Mouse (Mus musculus): ENCODE results near the gene Krtap31-1. TPM values are rescaled to one million over a fixed set of nuclear protein-coding genes. Genes with fewer than 3 reads are reported as not detected.
"Not testable (repeated sequence)": the region's sequence is repeated elsewhere in the genome, so short reads cannot be mapped to it uniquely, and the experiment has no call there.

Krtap31-1 gene
- polyA plus RNA-seq (2012; rRNA removed): not detected in 2 replicates

DNA sequence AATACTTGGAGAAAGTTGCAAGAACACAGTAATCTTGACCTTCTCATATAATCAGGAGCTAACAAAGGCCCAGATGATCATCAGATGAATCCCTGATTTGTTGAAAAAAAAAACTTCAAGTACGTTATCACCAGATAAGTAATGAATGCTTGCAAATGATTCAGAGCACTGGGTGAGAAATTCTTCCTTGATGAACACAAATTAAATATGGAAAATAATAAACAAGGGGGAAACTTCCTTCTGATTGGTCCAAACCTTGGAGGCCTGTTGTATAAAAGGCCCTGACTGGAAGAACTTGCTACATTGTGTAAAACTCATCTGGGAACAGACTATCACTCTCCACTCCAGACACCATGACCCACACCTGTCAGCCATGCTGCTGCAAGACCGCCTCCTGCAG lies at the start of gene Krtap31-1:
Gene Krtap31-1 (plus strand): TSS at position 301 of the 400 bp plus-strand sequence.
- no peak for DNase-seq
- Histone ChIP-seq H3K4me1 (ENCODE audit: control insufficient read depth, insufficient read depth, low read length) (no peaks in the 10 kb centered on the region), H3K27ac (ENCODE audit: insufficient read depth, low read length) (no peak within 1 kb of the TSS), H3K27me3 (ENCODE audit: control insufficient read depth, insufficient read depth, low read length) (no peaks in the 10 kb centered on the region), H3K4me3 (replicated peaks; ENCODE audit: insufficient read depth, low read depth, low read length) (no peak within 1 kb of the TSS)
- TF ChIP-seq POLR2A (IDR thresholded peaks at IDR 0.05; ENCODE audit: borderline replicate concordance, insufficient read depth, low read length) (no peak), CTCF (IDR thresholded peaks at IDR 0.05; ENCODE audit: borderline replicate concordance, insufficient read depth, low read depth, low read length) (no peak)
- 90% methylated on average over 2 of the region's 2 CpGs for WGBS

DNA sequence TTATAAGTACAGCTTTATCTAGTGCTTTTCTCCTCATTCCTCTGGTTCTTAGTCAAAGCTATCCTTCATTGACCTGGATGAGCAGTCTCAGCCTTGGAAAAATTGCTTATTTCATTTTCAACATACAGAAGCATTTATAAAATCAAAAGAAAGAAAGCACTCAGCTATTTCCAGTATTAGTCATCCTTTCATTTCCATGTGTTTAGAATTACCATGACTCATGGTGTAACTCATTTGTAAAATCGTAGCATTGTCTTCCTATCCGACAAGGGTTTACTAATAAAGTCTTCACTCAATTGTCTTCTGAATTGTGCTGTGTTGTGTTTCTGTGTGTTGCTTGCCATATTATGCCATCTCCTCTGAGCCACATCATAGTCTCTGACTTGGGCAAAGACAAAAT lies 49.0 kb upstream of the Krtap31-1 start:
- DNase-seq: no peak
- Histone ChIP-seq H3K4me1 (ENCODE audit: control insufficient read depth, insufficient read depth, low read length) (no peaks in the 10 kb centered on the region), H3K27me3 (ENCODE audit: control insufficient read depth, insufficient read depth, low read length) (no peaks in the 10 kb centered on the region), H3K4me3 (replicated peaks; ENCODE audit: insufficient read depth, low read depth, low read length) (no peak overlapping the region), H3K27ac (ENCODE audit: insufficient read depth, low read length) (no peak overlapping the region)
- TF ChIP-seq CTCF (IDR thresholded peaks at IDR 0.05; ENCODE audit: borderline replicate concordance, insufficient read depth, low read depth, low read length) (no peak), POLR2A (IDR thresholded peaks at IDR 0.05; ENCODE audit: borderline replicate concordance, insufficient read depth, low read length) (no peak)
- WGBS: 81% methylated on average over 2 of the region's 2 CpGs

DNA sequence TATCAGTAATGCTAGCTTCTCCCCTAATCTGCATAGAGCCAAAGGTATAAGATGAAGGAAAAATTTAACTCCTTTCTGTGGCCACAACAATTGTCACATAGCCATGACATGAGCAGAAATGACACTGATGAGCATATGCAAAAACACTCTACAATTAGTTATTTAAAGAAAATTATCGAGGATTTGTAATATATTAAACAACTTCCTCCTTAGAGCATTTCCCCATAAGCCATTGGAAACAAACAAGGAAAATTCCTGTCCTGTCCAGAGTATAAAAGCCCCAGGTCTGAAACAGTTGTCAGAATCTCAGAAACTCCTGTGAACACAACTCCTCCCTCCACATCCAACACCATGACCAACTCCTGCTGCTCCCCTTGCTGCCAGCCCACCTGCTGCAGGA lies 43.5 kb upstream of the Krtap31-1 start, which contains the start of gene Gm11559:
Gene Gm11559 (plus strand): TSS at position 301 of the 400 bp plus-strand sequence.
- not testable (repeated sequence) for H3K4me1 ChIP-seq (ENCODE audit: control insufficient read depth, insufficient read depth, low read length); H3K4me3 ChIP-seq (replicated peaks; ENCODE audit: insufficient read depth, low read depth, low read length); DNase-seq; H3K27me3 ChIP-seq (ENCODE audit: control insufficient read depth, insufficient read depth, low read length); H3K27ac ChIP-seq (ENCODE audit: insufficient read depth, low read length)
- 53% methylated on average over 1 of the region's 1 CpGs for WGBS

DNA sequence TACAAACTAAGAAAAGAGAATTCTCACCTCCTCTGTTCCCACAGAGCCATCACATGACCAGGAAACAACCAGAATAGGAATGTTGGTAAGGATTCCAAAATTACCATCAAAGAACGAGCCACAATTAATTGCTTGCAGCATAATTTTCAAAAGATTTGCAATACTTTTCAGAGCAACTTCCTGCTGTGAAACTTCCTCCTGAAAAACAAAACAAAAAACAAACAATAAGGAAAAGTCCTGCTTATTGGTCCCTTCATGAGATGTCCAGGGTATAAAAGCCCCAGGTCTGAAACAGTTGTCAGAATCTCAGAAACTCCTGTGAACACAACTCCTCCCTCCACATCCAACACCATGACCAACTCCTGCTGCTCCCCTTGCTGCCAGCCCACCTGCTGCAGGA lies 34.6 kb upstream of the Krtap31-1 start, which contains the start of gene Krtap9-1:
Gene Krtap9-1 (plus strand): TSS at position 301 of the 400 bp plus-strand sequence.
- H3K4me1 ChIP-seq (ENCODE audit: control insufficient read depth, insufficient read depth, low read length); DNase-seq; H3K4me3 ChIP-seq (replicated peaks; ENCODE audit: insufficient read depth, low read depth, low read length); H3K27me3 ChIP-seq (ENCODE audit: control insufficient read depth, insufficient read depth, low read length); H3K27ac ChIP-seq (ENCODE audit: insufficient read depth, low read length): not testable (repeated sequence)
- 59% methylated on average over 1 of the region's 1 CpGs for WGBS

DNA sequence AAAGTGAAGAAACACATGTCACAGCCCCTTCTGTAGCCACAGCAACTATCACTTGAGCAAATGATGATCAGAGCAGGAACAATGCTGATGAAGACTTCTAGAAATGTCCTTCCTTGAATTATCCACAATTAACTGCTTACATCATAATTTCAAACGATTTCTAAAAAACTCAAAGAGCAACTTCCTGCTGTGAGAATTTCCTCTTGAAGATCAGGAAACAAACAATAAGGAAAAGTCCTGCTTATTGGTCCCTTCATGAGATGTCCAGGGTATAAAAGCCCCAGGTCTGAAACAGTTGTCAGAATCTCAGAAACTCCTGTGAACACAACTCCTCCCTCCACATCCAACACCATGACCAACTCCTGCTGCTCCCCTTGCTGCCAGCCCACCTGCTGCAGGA lies 28.8 kb upstream of the Krtap31-1 start, which contains the start of gene Gm11567:
Gene Gm11567 (plus strand): TSS at position 301 of the 400 bp plus-strand sequence.
- 37% methylated on average over 1 of the region's 1 CpGs for WGBS
- not testable (repeated sequence) for H3K27ac ChIP-seq (ENCODE audit: insufficient read depth, low read length); H3K27me3 ChIP-seq (ENCODE audit: control insufficient read depth, insufficient read depth, low read length); H3K4me1 ChIP-seq (ENCODE audit: control insufficient read depth, insufficient read depth, low read length); H3K4me3 ChIP-seq (replicated peaks; ENCODE audit: insufficient read depth, low read depth, low read length); DNase-seq

DNA sequence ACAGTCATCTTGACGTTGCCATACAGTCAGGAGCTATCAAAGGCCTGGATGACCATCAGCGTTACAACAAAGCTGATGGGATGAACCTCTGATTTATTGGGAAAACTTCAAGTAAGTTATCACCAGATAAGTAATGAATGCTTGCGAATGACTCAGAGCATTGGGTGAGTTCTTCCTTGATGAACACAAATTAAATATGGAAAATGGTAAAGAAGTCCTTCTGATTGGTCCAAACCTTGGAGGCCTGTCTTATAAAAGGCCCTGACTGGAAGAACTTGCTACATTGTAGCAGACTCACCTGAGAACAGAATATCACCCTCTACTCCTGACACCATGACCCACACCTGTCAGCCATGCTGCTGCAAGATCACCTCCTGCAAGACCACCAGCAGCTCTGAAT lies 6.7 kb downstream of the Krtap31-1 start, which contains the start of gene Gm11565:
Gene Gm11565 (plus strand): TSS at position 301 of the 400 bp plus-strand sequence.
- H3K27ac ChIP-seq (ENCODE audit: insufficient read depth, low read length): no peak within 1 kb of the TSS
- H3K4me3 ChIP-seq (replicated peaks; ENCODE audit: insufficient read depth, low read depth, low read length): no peak within 1 kb of the TSS
- no peaks in the 10 kb centered on the region for H3K27me3 ChIP-seq (ENCODE audit: control insufficient read depth, insufficient read depth, low read length)
- TF ChIP-seq POLR2A (IDR thresholded peaks at IDR 0.05; ENCODE audit: borderline replicate concordance, insufficient read depth, low read length) (no peak), CTCF (IDR thresholded peaks at IDR 0.05; ENCODE audit: borderline replicate concordance, insufficient read depth, low read depth, low read length) (no peak)
- no peak for DNase-seq
- H3K4me1 ChIP-seq (ENCODE audit: control insufficient read depth, insufficient read depth, low read length): no peaks in the 10 kb centered on the region
- WGBS: 92% methylated on average over 3 of the region's 3 CpGs

DNA sequence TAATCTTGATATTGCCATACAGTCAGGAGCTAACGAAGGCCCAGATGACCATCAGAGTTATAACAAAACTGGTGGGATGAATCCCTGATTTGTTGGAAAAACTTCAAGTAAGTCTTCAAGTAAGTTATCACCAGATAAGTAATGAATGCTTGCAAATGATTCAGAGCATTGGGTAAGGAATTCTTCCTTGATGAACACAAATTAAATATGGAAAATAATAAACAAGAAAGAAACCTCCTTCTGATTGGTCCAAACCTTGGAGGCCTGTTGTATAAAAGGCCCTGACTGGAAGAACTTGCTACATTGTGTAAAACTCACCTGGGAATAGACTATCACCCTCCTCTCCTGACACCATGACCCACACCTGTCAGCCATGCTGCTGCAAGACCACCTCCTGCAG lies 28.3 kb downstream of the Krtap31-1 start, which contains the start of gene Krtap31-2:
Gene Krtap31-2 (plus strand): TSS at position 301 of the 400 bp plus-strand sequence.
- Histone ChIP-seq H3K4me3 (replicated peaks; ENCODE audit: insufficient read depth, low read depth, low read length) (no peak within 1 kb of the TSS), H3K27me3 (ENCODE audit: control insufficient read depth, insufficient read depth, low read length) (no peaks in the 10 kb centered on the region), H3K4me1 (ENCODE audit: control insufficient read depth, insufficient read depth, low read length) (no peaks in the 10 kb centered on the region), H3K27ac (ENCODE audit: insufficient read depth, low read length) (no peak within 1 kb of the TSS)
- DNase-seq: no peak
- 85% methylated on average over 1 of the region's 1 CpGs for whole genome bisulfite sequencing
- no peak for TF ChIP-seq CTCF (IDR thresholded peaks at IDR 0.05; ENCODE audit: borderline replicate concordance, insufficient read depth, low read depth, low read length)
- no peak for TF ChIP-seq POLR2A (IDR thresholded peaks at IDR 0.05; ENCODE audit: borderline replicate concordance, insufficient read depth, low read length)

DNA sequence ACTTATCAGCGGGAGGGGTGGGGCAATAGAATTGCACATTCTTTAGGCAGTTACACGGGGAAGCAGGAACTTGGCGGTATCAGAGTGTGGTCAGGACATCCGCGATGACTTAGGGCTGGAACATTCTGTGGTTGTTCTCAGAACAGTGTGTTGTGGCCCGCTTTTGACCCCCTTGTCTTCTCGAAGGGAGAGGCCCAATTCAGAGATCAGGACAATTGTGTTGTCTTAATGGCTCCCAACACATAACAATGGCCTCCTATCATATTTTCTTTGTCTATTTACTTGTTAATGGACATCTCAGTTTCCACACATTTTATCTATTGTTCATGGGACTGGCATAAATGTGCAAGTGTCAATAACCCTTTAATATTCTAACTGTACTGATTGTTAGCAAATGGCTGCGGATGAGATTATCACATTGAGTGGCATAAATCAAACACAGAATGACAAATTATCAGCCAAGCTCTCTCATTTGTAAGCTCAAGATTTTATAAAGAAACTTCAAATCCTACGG lies 30.1 kb downstream of the Krtap31-1 start:
- Histone ChIP-seq H3K27ac (ENCODE audit: insufficient read depth, low read length) (no peak overlapping the region), H3K4me3 (replicated peaks; ENCODE audit: insufficient read depth, low read depth, low read length) (no peak overlapping the region), H3K4me1 (ENCODE audit: control insufficient read depth, insufficient read depth, low read length) (no peaks in the 10 kb centered on the region), H3K27me3 (ENCODE audit: control insufficient read depth, insufficient read depth, low read length) (no peaks in the 10 kb centered on the region)
- DNase-seq: no peak
- no peak for TF ChIP-seq POLR2A (IDR thresholded peaks at IDR 0.05; ENCODE audit: borderline replicate concordance, insufficient read depth, low read length)
- TF ChIP-seq CTCF (IDR thresholded peaks at IDR 0.05; ENCODE audit: borderline replicate concordance, insufficient read depth, low read depth, low read length): no peak
- WGBS: 82% methylated on average over 9 of the region's 9 CpGs

Data from cerebellum, adult 2 months (tissue).